Mouse (Mus musculus) bone marrow, adult 2 months (tissue): ENCODE measurements around the gene Dmac2.

Experiments used
- CTCF ChIP-seq: fragments of 200-500 bp; IDR thresholded peaks from 2 replicates; pipeline ENCODE4 v1.5.1; 2011; ENCODE audit warnings: low read length, control low read depth; ENCODE audit not compliant: control insufficient read depth, insufficient read depth
- POLR2A ChIP-seq: fragments of 200-500 bp; IDR thresholded peaks from 2 replicates; pipeline ENCODE4 v1.6.1; 2011; ENCODE audit warnings: low read depth, mild to moderate bottlenecking, control low read depth, low read length, borderline replicate concordance; ENCODE audit not compliant: control insufficient read depth

GRCm38 (mm10) chr7:25671686-25672085, 52.5 kb downstream of the Dmac2 start:
- TF ChIP-seq CTCF (no peak), POLR2A (no peak)
